Mouse (Mus musculus) natural killer cell, adult 2 months (primary cell): Measurements from ENCODE around the gene Ppp1r14b.
"Not testable (repeated sequence)": the region's sequence is repeated elsewhere in the genome, so short reads cannot be mapped to it uniquely, and the experiment has no call there.

Source experiments
- DNase-seq, 2 experiments: peaks; one replicate each; pipeline ENCODE4 v3.0.0; 2022; ENCODE audit warnings: low spot score in 2 of 2

The Ppp1r14b gene

DNA sequence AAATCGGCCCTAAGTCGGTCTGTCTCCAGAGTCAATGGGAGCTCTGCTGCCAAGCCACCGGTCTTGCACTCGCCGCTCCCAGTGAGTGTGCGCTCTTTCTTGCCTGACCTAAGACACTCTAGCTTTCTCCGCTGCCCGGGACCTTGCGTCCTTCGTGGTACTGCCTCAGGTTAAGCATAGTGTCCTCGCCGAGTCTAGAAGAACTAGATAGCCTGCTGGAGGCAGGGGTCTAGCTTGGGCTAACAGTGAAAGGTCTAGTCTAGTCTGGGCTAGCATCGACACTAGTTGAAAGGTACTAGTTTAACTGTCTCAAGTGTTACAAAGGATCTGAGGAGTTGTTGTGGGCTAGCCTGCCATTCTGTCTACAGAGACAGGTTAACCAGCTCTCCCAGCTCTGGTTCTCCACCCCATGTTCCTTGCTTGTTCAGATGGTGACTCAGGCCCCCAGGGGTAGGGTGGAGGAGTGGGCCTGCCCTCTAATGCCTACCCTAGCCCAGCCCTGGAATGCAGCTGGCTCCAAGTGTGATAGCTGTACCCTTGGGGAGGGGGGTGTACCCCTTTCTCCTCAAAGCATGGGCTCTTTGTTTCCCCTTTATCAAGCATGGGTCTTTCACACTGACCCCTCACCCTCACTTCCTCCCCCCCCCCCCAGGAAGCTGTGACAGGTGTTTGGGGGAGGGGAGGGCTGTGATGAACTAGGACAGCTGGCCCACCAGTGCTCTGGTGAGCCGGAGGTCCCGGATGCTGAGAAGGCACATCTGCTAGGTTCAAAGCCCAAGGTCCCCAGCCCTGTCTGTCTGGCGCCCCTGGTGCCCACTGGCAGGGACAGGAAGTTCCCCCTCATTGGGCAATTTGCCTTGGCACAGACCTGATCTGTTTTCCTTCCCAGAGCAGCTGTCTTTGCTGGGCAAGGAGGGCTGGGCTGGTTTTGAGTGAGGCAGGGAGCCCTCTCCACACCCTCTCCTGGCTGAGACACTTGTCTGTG lies 1.1 kb downstream of the Ppp1r14b start, which contains the start of gene Plcb3:
Gene Plcb3, minus strand, starts transcription at position 934 of the 985 bp plus-strand sequence.
- peak; percentile 41 to 56 for DNase-seq

GRCm38 (mm10) chr19:6977759-6978638 lies 3.2 kb downstream of the Ppp1r14b start:
- no peak for DNase-seq

- DNase-seq, result no peak
Measured at GRCm38 (mm10) chr19:6978639-6978974, 3.8 kb downstream of the Ppp1r14b start.

- DNase-seq, result no peak
Measured at GRCm38 (mm10) chr19:6979001-6979479, 4.3 kb downstream of the Ppp1r14b start.

DNA sequence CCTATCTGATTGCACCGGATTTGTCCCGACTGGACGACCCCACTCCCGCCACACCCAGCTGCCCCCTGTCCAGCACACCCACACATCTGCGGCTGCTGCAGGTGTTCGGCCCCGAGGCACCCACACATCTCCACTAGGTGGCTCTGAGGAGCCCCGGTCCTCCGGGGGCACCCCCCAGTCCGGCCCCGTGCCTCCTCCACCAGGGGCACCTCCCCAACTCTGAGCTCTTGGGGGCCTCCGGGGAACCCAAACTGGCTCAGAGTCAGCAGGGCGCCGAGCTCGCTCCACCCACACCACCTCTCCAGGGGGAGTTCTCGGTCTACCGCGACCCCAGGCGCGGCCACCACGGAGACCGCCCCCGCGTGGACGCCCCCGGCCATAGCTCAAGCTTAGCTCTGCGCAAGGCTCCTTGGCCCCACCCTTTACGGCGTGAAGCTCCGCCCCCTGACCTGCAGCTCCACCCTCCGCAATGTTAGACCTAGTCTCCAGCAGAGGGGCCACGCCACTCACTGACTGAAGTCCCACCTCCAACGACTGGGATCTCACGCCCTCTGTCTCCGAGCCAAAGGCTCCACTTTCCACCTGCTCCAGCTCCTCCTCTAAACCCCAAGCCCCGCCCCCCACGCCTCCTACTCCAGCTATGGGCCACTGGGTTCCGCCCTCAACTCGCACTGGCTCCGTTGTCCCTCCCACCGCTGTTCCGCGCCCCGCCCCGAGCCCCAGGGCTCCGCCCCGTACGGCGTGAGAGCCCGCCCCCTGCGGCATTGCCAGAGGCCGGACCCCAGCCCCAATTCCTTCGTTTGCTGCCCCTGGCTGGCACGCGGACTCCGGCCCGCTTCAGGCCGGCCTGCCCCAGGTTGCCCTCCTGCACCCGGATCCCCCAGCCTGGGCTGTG lies 5.0 kb downstream of the Ppp1r14b start:
- peak; percentile 100 for DNase-seq

DNA sequence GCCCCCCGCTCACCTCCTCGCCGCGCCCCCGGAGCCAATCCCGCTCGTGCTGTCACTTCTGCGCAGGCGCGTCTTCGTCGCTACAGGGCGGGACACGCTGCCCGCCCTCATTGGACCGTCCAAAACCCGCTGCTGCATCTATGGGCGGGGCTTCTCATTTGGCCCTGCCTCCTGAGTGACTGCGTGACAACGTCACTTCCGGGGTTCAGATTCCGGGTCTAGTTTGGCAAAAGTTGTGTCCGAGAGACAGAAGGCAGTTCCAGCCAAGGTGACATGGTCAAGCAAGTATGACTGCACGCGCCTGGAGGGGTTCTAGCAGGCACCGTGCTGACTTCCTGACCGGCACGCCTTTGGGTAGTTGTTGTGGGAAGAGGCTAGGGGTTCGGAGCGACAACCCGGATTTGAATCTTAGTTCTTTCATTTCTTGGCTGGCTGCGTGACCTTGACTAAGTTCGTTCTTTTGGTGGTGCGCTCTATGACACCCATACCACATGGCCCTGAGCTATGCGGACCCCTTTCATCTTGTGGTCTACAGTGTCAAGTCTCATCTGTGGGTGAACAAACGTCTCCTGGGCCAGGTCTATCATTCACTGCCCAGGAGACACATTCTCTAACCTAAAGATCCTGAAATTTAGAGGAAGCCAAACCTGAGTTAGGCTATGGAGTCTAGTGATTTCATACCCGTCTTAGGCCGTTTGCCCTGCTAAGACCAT lies 5.8 kb downstream of the Ppp1r14b start, which contains the start of gene Fkbp2:
Gene Fkbp2, minus strand, starts transcription at position 121 of the 713 bp plus-strand sequence.
- DNase-seq, result peak; percentile 99

GRCm38 (mm10) chr19:6981465-6981864 lies 6.7 kb downstream of the Ppp1r14b start:
- no peak for DNase-seq

GRCm38 (mm10) chr19:6983621-6984020 lies 8.9 kb downstream of the Ppp1r14b start:
- no peak for DNase-seq

DNA sequence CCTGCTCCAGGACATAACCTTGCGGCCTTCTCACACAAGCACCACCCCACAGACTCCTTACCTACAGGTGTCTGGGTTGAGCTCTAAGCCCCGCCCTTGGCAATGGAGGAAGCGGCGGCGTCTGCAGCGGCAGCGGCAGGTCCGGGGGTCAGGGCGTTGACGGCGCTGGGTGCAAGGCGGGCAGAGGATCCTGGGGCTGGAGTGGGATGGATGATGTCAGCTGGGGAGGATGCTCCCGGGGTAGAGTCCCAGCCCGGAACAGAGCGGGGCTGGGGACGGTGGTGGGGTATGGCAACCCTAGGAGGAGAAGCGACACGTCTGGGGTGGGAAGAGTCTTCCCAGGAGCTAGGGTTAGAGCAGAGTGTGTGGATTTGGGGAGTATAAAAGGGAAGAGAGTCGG lies 10.5 kb downstream of the Ppp1r14b start:
- no peak for DNase-seq

DNA sequence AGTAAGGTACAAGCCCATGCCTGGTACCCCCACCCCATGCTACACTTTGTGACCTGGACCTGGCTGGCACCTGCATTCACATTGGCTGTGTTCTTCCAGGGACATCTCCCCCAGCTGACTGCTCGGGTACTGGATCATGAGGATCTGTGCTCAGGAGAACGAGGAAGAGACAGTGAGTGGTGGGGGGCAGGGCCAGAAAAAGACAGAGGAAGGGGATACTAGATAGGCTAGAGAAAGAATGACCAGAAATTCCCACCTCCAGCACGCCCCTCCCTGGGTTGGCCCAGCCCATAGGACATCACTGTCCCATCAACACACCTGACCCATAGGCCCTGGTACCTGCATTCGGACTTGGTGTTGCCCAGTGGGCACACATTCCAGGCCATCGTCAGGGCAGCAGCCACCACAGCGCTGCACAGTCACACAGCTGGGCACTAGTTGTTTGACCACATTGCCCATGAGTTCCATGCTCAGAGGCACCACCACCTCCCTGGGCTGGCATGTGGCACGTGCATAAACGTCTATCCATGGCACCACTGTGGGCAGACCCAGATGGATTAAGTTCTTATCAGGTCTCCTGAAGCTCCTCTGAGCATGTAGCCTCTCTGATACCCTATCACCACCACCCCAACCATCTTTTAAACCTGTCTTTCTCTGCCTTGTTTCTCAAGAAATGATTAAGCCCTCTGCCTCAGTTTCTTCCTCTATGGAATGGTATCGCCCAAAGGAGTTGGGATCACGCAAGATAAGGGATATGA lies 11.4 kb downstream of the Ppp1r14b start:
- DNase-seq, result no peak

DNA sequence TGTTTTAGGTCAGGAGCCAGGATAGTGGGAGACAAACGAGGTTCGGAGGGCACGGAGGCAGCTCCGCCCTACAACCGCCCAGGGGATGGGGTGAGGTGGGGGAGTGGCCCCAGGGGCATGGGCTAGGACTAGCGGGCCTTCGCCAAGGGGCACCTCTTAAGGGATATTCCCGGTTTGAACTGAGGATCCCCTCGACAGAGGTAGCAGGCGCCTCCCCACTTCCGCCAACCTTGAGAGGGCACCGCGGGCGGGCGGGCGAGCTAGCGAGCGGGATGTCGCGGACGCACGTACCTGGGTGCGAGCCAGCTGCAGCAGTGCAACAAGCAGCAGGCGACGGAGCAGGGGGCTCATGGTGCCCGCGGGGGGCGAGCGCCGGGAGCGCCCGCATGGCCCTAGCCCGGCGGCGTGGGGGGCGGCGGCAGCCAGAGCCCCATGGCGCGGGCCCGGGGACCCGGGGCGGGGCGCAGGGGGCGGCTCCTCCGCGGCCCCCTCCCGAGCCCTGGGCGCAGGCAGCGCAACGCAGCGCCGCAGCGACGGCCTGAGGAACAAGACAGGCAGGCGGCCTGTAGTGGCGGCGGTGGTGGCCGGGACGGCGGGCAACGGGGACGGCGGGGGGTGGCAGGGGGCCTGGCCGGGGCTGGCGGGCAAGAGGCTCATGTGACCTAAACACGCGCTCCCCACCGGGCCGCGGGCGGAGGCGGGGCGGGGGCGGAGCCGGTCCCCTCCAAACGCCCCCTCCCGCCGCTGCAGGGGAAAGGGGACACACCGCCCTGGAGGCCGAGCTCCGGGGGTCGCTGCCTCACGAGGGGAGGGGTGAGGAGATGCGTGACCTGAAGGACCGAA lies 12.5 kb downstream of the Ppp1r14b start, which contains the start of gene Vegfb:
Gene Vegfb, minus strand, starts transcription at position 591 of the 843 bp plus-strand sequence.
- peak; percentile 35 to 42 for DNase-seq

DNA sequence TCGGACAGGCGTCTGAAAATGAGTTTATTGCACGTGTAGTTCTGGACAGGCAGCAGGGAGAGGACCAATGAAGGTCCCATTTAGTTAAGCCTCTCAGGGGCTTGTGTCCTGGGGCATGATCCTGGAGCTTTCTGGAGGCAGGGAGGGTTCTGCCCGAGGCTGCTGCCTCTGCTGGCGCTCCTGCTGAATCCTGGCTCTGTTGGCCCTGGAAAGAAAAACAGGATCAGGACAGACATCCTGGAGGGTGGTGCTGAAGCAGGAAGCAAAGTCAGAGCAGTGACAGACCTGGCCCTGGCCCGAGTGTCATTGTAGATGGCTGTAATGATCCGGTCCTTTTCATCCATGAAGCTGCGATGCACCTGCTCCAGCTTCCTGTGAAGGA lies 13.1 kb downstream of the Ppp1r14b start:
- DNase-seq, result no peak

GRCm38 (mm10) chr19:6989251-6989650 lies 14.5 kb downstream of the Ppp1r14b start:
- no peak for DNase-seq

DNA sequence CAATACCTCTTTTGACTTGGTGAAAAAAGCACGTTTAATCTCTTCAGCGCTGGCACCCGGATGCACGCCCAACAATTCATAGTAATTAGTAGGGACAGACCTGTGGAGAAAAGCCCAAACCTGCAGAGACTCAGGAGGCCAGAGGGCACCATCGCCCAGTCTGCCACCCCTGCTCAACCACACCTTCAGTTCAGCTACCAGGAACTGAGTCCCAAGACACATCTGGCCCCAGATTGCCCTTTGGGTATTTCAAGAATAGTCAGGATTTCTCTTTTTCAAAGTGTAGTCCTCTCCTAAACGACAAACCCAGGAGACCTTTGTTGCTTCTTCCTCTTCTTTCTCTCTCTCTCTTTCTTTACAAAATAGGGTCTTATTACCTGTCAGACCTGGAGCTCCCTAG lies 15.9 kb downstream of the Ppp1r14b start:
- no peak for DNase-seq

DNA sequence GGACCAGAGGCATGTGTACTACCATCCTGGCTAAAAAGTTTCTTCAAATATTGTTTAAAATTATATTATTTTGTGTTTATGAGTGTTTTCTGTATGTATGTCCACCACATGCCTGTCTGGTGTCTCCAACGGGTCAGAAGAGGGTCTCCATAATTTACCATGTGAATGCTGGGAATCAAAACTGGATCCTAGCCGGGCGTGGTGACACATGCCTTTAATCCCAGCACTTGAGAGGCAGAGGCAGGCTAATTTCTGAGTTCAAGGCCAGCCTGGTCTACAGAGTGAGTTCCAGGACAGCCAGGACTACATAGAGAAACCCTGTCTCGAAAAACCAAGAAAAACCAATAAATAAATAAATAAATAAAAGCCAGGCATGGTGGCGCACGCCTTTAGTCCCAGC lies 16.4 kb downstream of the Ppp1r14b start:
- DNase-seq, result not testable (repeated sequence)

DNA sequence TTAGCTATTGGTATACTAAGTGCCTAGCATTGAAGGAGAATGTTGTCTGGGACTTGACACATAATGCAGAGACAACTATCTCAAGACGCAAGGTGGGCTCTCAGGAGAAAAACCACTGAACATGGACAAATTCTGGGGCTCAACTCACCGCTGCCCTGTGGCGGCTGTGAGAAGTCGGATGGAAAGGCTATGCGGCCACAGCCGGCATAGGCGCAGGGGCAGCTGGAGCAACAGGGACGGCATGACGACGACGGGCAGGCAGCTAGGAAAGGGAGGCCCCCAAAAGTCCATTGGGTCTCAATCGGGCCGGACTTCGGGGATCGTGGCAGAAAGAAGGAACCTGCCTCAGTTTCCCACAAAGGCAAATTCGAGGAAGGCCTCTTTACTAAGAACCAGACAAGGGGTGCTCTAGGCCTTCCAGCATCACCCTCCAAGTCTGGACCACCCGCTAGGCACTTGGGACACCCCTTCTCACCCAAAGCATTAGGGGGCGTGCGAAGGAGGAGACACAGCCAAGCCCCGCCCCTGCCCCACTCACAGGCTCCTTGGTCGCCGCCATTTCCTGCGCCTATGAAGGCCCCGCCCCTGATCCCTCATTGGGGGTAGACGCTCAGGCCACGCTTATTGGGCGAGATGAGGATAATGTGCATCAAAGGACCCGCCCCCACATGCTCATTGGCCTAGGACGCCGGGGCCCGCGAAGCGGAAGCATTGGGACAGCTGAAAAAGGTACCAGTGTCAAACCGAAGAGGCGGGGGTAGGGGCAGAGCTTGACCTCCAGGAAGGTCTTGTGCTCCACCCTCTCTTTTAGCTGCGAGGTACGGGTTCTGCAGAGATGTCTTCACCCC lies 17.5 kb downstream of the Ppp1r14b start, which contains the start of gene Dnajc4:
Gene Dnajc4, minus strand, starts transcription at position 562 of the 848 bp plus-strand sequence.
- peak; percentile 96 to 97 for DNase-seq

DNA sequence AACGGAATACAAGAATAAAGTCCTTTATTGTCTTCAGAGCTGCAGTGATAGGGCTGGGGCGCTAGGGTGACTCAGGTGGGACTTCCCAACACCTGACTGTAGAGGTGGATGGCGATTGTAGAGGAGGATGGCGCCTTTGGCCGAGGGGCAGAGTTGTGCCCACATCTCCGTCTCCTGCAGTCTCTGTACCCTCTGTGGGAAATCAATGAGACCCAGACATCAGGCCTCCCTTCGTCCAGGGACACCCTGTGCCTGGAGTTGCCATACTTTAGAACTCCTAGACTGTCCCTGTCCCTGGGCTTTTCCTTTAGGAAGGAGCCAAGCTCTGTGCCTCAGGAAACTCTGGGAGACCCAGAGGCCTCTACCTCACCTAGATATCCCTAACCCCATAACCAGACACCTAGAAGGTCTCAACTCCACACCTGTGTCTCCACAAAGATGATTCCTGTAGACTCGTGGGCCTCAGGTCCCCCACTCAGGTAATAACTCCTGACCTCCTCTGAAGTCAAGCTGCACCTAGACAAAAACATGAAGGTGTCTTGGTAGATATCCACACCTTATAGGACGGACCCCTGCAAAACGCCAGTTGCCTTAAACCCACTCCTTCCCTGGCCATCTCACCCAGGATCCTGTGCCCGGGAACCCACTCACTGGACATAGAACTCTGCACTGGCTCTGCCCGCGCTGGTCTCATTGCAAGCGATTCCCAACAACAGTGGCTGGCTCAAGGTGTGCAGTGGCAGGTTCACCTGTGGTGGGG lies 18.4 kb downstream of the Ppp1r14b start:
- DNase-seq, result no peak
